In genomic region chr15:28025447-28026166, GRCm38 (mm10) we compare ENCODE assay signal across 7 mouse cellular contexts. TPM values are rescaled to one million over a fixed set of nuclear protein-coding genes. Genes with fewer than 3 reads are reported as not detected.
DNase-seq lines count a peak whose midpoint lies in the region; ATAC-seq lines count a peak whose summit lies in the region.

Trio (minus strand) TSS chr15:28025848.

- peaks cover 37% of the 10 kb centered on the region for H3K4me1 ChIP-seq in embryonic facial prominence, embryonic 13.5 days
- H3K4me1 ChIP-seq in limb, embryonic 12.5 days (replicated peaks), result peaks cover 38% of the 10 kb centered on the region
- peaks cover 32% of the 10 kb centered on the region for H3K4me1 ChIP-seq in midbrain, embryonic 14.5 days (ENCODE audit: control insufficient read depth, insufficient read depth, low read length)

- H3K9me3 ChIP-seq in embryonic facial prominence, embryonic 13.5 days, result no peaks in the 10 kb centered on the region
- H3K9me3 ChIP-seq in limb, embryonic 12.5 days, result no peaks in the 10 kb centered on the region
- no peaks in the 10 kb centered on the region for H3K9me3 ChIP-seq in midbrain, embryonic 14.5 days (ENCODE audit: control insufficient read depth, low read length)

- peak within 1 kb of the TSS; percentile 98 for H3K4me3 ChIP-seq in embryonic facial prominence, embryonic 13.5 days
- peak within 1 kb of the TSS; percentile 94 for H3K4me3 ChIP-seq in limb, embryonic 12.5 days (replicated peaks)
- H3K4me3 ChIP-seq in midbrain, embryonic 14.5 days (replicated peaks; ENCODE audit: low read depth, low read length), result peak within 1 kb of the TSS; percentile 97

- H3K27me3 ChIP-seq in embryonic facial prominence, embryonic 13.5 days, result no peaks in the 10 kb centered on the region
- H3K27me3 ChIP-seq in limb, embryonic 12.5 days, result no peaks in the 10 kb centered on the region
- H3K27me3 ChIP-seq in midbrain, embryonic 14.5 days (ENCODE audit: control insufficient read depth, insufficient read depth, low read length), result no peaks in the 10 kb centered on the region

- H3K4me2 ChIP-seq in embryonic facial prominence, embryonic 13.5 days, result peak within 1 kb of the TSS; percentile 94
- H3K4me2 ChIP-seq in limb, embryonic 12.5 days, result peak within 1 kb of the TSS; percentile 94
- H3K4me2 ChIP-seq in midbrain, embryonic 14.5 days (ENCODE audit: low read length), result peak within 1 kb of the TSS; percentile 78

- peak within 1 kb of the TSS; percentile 98 for H3K9ac ChIP-seq in embryonic facial prominence, embryonic 13.5 days
- peak within 1 kb of the TSS; percentile 97 for H3K9ac ChIP-seq in limb, embryonic 12.5 days (replicated peaks)
- H3K9ac ChIP-seq in midbrain, embryonic 14.5 days (replicated peaks; ENCODE audit: low read length), result peak within 1 kb of the TSS; percentile 99

- DNase-seq in adrenal gland, postnatal 36 days, result peak; percentile 98 to 99
- DNase-seq in heart, adult 8-10 months (ENCODE audit: low spot score), result peak; percentile 97
- DNase-seq in kidney, adult 8-10 months, result peak; percentile 98
- DNase-seq in midbrain, embryonic 14.5 days, result peak; percentile 98
- DNase-seq in spleen, adult 12 weeks (ENCODE audit: low spot score), result peak; percentile 55

- H3K36me3 ChIP-seq in embryonic facial prominence, embryonic 13.5 days, result no peaks in the 10 kb centered on the region
- no peaks in the 10 kb centered on the region for H3K36me3 ChIP-seq in limb, embryonic 12.5 days
- H3K36me3 ChIP-seq in midbrain, embryonic 14.5 days (ENCODE audit: control insufficient read depth, insufficient read depth, low read length), result no peaks in the 10 kb centered on the region

- WGBS in embryonic facial prominence, embryonic 13.5 days, result under 1% methylated on average over 92 of the region's 94 CpGs
- under 1% methylated on average over 85 of the region's 94 CpGs for WGBS in limb, embryonic 12.5 days
- WGBS in midbrain, embryonic 14.5 days, result under 1% methylated on average over 93 of the region's 94 CpGs

- peak within 1 kb of the TSS; percentile 98 for H3K27ac ChIP-seq in embryonic facial prominence, embryonic 13.5 days
- peak within 1 kb of the TSS; percentile 96 for H3K27ac ChIP-seq in limb, embryonic 12.5 days
- H3K27ac ChIP-seq in midbrain, embryonic 14.5 days (replicated peaks; ENCODE audit: low read depth, low read length), result peak within 1 kb of the TSS; percentile 99

- ATAC-seq in embryonic facial prominence, embryonic 13.5 days (ENCODE audit: insufficient number of reproducible peaks, insufficient read depth, low FRiP score, low TSS enrichment, low read depth), result peak; percentile 96
- peak; percentile 96 for ATAC-seq in limb, embryonic 12.5 days (ENCODE audit: insufficient number of reproducible peaks, insufficient read depth, low FRiP score, low TSS enrichment, low read depth)
- ATAC-seq in midbrain, embryonic 14.5 days (ENCODE audit: low FRiP score, low TSS enrichment), result peak; percentile 94

RNA-seq across cellular contexts. Expression of gene Trio, which starts in this region (rescaled TPM):
- total RNA-seq in adrenal gland, postnatal 36 days (2021), result 10 to 100 TPM; 63.2 to 68.9 TPM
- polyA plus RNA-seq in embryonic facial prominence, embryonic 13.5 days (2015; fragmentation: Nextera tagmentation; extraction: Ambion mirVana), result 48.8 and 62.6 TPM in 2 replicates
- 10 to 100 TPM; 35.3 to 42.6 (median 36.6) TPM for total RNA-seq in heart, adult 8-10 months (2022)
- 73.6 and 82.3 TPM in 2 replicates for polyA plus RNA-seq in limb, embryonic 12.5 days (2016; fragmentation: Nextera tagmentation; extraction: Ambion mirVana)
- polyA plus RNA-seq in midbrain, embryonic 14.5 days (2014; fragmentation: Nextera tagmentation; extraction: Ambion mirVana), result 56.5 and 59.8 TPM in 2 replicates

Comparison
In these comparisons a context has a peak if more than half of its experiments do, and no peak if none do; other contexts are left out.
1. Peak in every context shown above with its lines: DNase-seq, ATAC-seq, H3K4me3 ChIP-seq and H3K27ac ChIP-seq.